Mouse (Mus musculus) induced T-regulatory cell, adult 2 months (primary cell): ENCODE data around the gene Camk2n1.
A peak's percentile ranks its signal among the peaks of the same experiment; 100 is the strongest.

ENCODE experiments used
- DNase-seq: peaks from one replicate; pipeline ENCODE4 v3.0.0-alpha.2; 2012; ENCODE audit warnings: low read depth

Gene Camk2n1

DNA sequence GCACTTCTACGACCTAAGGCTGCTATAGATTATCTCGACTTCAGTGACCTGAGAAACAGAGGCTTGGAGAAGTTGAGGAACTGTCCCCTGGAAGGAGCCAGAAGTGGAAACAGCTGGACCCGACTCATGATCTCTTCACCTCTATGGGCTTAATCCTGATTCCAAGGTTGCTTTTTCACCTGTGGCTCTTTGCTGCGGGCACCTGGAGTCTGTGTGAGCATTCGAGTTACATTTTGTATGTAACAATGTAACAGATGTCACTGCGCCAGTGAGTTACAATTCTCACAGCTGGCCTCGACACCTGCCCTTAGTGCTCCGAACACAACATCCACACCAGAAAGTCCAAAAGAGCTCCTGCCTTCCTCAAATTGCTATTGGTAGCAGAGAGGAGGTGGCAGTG lies 11.3 kb downstream of the Camk2n1 start:
- DNase-seq = no peak

GRCm38 (mm10) chr4:138466690-138467089 lies 12.6 kb downstream of the Camk2n1 start:
- no peak for DNase-seq

DNA sequence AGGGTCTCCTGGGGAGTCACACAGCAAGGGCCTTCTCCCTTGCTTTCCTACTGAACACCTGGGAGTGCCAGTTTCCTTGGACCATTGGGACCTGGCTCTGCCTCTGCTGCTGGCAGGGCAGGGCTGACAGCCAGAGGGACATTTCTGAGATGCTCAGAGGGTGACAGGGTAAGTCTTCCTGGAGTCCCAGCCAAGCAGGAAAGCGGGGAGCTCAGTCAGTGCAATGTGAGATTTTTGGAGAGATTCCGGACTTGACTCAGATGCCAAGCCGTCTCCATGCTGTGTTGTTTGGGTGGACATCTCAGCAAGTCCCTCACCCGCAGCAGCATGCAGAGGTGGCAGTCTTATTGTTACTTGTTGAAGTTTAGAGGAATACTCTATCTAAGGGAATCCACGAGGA lies 13.3 kb downstream of the Camk2n1 start:
- no peak for DNase-seq

- no peak for DNase-seq
These were observed 15.0 kb downstream of the Camk2n1 start for GRCm38 (mm10) chr4:138469080-138469479.

DNA sequence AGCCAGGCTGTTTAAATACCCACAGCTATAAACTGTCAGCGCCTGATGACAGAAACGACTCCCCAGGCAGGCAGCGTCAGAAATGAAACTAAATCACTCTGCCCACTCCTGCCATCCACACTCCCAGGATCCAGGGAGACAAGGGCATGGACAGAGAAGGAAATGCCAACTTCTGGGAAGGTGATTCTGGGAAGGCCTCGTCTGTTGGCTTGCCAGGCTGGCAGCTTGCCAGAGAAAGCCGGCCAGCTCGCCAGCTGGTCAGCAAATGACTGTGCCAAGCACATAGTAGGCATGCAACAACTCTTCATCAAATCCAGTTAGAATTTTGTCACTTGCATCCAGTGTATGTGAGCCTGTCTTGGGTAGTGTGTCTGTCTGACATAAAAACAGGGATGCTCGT lies 17.1 kb downstream of the Camk2n1 start:
- no peak for DNase-seq

DNA sequence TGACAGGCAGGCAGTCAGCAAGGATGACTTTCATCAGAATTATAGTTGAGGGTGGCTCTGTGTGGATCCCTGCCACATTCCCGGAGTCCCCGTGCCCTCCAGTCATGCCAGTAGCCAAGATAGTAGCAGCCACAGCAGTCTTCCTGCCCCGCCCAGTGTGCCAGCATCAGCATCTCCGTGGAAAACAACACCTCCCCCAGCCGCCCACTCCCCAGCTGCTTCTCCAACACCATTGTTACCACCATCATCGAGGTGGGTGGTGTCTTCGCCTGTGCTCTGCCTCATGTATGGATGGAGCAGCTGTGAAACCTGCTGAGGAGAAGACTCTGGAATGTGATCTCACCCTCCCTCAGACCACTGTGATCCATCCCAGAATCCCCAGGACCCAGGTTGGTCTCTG lies 25.5 kb downstream of the Camk2n1 start:
- DNase-seq = no peak

GRCm38 (mm10) chr4:138480962-138481361 lies 26.8 kb downstream of the Camk2n1 start:
- DNase-seq = no peak

DNA sequence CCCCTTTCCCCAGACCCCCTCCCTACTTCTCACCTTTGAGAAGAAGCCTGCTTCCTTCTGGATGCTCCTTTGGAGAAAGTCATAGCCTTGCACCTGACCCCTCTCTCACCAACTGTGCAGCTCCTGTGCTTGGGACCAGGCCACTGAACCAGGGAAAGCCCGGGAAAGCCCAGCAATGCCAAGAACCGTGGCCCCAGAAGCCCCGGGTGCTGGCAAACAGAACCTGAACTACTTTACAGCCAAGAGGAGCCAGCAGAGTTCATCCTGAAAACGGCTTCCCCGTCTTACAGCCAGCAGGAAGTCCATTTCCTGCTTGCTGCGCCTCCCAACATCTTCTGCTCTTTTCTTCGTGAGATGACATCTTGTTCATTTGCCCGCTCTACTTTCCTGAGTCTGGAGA lies 28.6 kb downstream of the Camk2n1 start:
- no peak for DNase-seq

DNA sequence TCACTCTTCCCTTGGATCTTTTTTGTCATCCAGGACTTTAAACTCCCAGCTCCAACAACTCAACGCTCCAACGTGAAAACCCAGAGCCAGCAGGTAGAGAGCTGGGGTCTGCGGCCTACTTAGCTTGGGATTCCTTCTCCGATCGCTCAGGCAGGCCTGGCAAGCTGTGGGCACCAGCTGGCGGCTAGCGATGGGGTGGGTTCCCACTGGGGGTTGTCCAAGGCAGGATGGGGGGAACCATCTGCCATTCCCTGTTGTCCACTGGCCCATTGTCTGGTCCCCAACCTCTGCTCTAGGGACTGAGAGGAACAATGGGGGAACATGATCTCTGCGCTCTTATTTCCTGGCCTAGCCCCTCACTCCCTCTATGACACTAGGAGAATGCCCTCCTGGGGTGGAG lies 34.1 kb downstream of the Camk2n1 start:
- DNase-seq = no peak

DNA sequence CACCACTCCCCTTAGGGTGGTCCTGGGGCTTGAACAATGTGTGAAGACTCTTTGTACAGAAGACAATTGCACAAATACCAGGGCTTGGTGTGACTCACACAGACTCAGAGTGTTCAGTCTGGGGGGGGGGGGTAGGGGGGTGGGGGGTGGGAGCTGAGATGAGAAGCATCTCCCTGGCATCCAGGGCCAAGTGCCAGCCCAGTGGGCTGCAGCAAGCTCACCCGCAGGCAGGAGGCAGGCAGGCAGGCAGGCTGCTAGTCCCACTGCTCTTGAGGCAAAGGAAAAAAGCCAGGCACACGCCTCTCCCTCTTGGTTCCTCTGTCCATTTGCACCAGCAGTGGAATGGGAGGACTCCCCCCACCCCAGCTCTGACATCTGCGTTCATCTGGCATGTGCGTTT lies 37.0 kb downstream of the Camk2n1 start:
- DNase-seq = no peak

DNA sequence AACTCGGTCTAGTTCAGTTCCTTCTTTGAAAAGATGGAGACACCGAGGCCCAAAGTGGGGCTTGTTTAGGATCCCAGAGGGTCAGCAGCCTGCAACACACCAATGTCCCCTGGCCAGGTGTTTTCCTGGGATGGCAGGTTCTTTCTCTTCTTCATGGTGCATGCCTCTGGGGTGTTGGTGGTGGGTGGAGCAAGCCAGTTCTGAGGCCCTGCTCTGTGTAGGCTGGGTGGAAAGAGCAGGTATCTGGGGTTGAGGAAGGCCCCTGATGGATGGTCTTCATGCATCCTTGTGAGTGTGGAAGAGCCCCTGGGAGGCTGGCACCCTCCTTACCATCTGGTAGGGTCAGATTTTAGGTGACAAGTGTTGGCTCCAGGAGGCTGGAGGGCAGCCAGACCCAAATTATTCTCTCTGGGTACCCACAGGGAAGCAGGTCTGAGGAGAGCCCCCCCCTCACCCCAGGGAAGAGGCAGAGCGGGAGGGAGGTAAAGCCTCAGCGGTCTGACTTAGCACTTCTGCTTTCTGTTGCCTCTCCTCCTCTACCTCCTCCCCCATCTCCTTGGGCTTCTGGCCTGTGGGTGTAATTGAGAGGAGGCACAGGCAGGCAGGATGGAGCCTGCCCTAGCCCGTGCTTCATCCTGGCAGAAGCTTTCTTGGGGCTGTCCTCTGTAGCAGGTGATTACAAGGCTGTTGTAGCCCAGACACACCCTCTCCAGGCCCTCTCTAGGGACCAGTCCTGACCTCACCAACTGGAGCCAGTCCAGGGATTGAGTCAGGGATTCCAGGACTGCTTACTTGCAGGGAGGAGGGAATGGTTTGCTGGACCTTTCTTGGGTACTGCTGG lies 39.3 kb downstream of the Camk2n1 start:
- DNase-seq = no peak

GRCm38 (mm10) chr4:138494905-138495304 lies 40.8 kb downstream of the Camk2n1 start:
- DNase-seq = no peak

DNA sequence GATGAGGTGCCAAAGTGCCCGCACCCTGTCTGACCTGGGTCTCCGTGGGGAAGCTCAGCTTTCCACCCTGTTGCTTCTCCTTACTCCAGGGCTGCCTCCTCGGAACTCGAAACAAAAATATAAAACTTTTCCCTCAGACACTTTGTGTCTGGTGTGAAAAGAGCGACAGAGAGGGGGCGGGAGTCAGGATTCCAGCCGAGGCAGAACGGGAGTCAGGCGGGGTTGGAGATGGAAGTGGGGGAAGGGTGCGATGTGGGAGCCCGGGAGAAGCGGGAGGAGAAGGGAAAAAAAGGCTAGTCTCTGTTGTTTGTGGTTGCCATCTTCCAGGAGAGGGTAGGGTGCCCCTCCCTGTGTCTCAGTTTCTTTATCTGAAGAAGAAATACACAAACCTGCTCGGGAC lies 41.7 kb downstream of the Camk2n1 start:
- no peak for DNase-seq

DNA sequence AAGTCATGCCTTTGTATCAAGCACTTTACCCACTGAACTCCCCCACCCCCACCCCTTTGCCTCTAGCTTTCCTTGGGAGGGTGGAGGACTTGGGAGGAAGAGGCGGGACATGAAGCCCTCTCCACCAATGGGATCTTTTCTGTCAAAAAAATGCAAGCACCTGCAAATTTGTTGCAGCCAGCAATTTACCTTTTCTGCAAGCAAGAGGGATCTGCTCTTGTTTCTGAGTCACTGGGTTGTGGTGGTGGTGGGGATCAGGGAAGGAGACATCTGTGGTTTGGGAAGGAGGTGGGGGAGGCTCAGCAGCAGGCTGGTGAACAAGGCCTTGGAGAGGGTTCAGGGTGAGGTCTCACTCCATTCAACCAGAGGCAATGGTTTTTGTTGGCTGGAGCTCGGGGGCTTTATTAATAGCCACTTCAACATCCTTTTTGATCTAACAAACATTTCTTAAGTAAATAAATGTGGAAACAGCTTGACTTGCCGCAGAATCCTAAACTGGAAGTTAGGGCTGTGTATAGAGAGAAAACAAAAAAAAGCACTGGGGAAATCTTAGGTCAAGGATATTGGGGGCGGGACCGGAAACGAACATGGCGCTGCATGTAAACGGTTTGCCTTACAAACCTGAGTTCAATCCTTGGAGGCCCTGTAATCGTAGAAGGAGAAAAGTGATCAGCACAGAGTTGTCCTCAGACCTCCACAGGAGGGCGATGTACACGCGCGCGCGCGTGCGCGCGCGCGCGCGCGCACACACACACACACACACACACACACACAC lies 42.8 kb downstream of the Camk2n1 start:
- DNase-seq = no peak

DNA sequence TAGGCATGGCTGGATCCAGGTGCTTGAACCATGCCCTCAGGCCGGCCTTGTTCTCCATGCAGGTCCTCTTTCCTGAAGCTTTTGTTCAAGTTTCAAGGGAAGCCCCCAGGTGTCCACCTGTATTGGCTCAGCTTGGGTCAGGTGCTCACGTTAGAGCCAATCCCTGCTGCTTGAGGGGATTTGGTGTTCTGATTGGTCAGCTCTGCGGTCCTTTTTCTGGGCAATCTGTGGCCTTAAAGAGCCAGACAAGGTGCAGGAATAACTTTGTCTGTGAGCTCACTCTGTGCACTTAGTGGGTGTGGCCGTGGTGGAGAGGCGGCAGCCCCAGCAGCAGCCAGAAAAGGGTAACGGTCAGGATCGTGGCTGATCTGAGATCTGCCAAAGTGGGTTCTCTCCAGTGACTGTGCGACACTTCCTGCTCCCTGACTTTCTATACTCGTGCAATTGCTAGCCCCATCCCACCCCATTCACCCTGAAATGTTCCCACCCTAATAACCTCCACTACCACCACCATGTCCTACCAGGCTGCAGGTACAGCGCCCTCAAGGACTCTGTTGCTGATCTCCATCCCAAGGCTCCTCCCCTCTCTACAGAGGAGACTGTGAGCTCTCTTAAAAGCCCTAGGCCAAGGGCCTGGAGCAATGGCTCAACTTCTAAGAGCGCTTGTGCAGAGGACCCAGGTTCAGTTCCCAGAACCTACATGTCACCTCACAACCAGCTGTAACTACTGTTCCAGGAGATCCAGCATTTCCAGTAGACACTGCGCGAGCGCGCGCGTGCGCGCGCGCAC lies 45.9 kb downstream of the Camk2n1 start:
- no peak for DNase-seq

GRCm38 (mm10) chr4:138501048-138501447 lies 46.9 kb downstream of the Camk2n1 start:
- no peak for DNase-seq

DNA sequence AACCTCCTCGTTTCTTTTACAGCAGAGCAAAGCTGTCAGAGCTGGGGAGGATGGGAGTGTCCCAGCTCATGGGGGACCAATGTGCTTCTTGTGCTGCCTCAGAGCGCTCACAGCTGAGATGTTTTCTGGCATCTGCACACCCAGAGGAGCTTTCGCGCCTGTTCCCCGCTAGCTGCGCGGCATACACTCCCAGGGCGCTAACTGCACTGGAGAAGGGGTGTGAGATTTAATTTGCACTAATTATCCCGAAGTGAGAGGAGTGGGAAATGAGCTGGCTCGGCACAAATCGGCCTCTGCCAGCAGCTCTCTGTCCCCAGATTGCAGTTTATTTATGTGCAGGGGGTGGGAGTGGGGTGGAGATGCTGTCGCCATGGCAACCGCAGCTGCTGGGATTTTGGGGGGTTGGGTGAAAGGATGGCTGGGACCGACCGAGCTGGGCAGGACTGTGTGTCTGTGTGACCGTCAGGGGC lies 50.6 kb downstream of the Camk2n1 start:
- DNase-seq = no peak

GRCm38 (mm10) chr4:138505171-138505870 lies 51.2 kb downstream of the Camk2n1 start:
- peak; percentile 19 for DNase-seq

GRCm38 (mm10) chr4:138507903-138508302 lies 53.8 kb downstream of the Camk2n1 start:
- DNase-seq = no peak
